Mouse (Mus musculus) limb, embryonic 15.5 days (tissue): ENCODE results near the gene Dhx40. TPM values are rescaled to one million over a fixed set of nuclear protein-coding genes. Genes with fewer than 3 reads are reported as not detected.
A peak's percentile ranks its signal among the peaks of the same experiment; 100 is the strongest.

Source experiments
- ATAC-seq: fragments of 200-750 bp; cut with Nextera tagmentation; 2 replicates; pipeline ENCODE4 v1.8.0; 2017; ENCODE audit warnings: low read depth, moderate TSS enrichment; ENCODE audit not compliant: insufficient number of reproducible peaks, low FRiP score, low TSS enrichment
- H3K27ac ChIP-seq: fragments of 300-500 bp; sonication (generic); 2 replicates; pipeline ENCODE4 v1.5.1; 2015; ENCODE audit warnings: moderate library complexity, mild to moderate bottlenecking, inconsistent platforms
- H3K27me3 ChIP-seq: fragments of 300-500 bp; sonication (generic); 2 replicates; pipeline ENCODE4 v1.6.1; 2015; ENCODE audit warnings: inconsistent platforms
- H3K36me3 ChIP-seq: fragments of 300-500 bp; sonication (generic); 2 replicates; pipeline ENCODE4 v1.6.1; 2015; ENCODE audit warnings: inconsistent platforms
- H3K4me1 ChIP-seq: fragments of 300-500 bp; sonication (generic); 2 replicates; pipeline ENCODE4 v1.6.1; 2015; ENCODE audit warnings: inconsistent platforms
- H3K4me2 ChIP-seq: fragments of 300-500 bp; sonication (generic); 2 replicates; pipeline ENCODE4 v1.6.1; 2015; ENCODE audit warnings: mild to moderate bottlenecking, inconsistent platforms
- H3K4me3 ChIP-seq: fragments of 300-500 bp; sonication (generic); 2 replicates; pipeline ENCODE4 v1.5.1; 2015; ENCODE audit warnings: mild to moderate bottlenecking, inconsistent platforms
- H3K9ac ChIP-seq: fragments of 300-500 bp; sonication (generic); 2 replicates; pipeline ENCODE4 v1.6.1; 2015; ENCODE audit warnings: inconsistent platforms
- H3K9me3 ChIP-seq: fragments of 300-500 bp; sonication (generic); 2 replicates; pipeline ENCODE4 v1.6.1; 2016; ENCODE audit warnings: inconsistent platforms
- WGBS: fragments of 180-500 bp; shearing (Covaris S2); methylation state at CpG from one replicate; pipeline ENCODE4 v1.1.7; 2015; 5-methylcytosine and 5-hydroxymethylcytosine counted together
- polyA plus RNA-seq: library from polyadenylated mRNA; unstranded; fragments of >200 nt; fragmentation: Nextera tagmentation; extraction: Ambion mirVana; gene quantifications from 2 replicates; pipeline ENCODE4 v1.2.1, GENCODE M21; 2015

Gene Dhx40
- polyA plus RNA-seq, 1 experiment from 2014 or later, result 21.4 TPM

DNA sequence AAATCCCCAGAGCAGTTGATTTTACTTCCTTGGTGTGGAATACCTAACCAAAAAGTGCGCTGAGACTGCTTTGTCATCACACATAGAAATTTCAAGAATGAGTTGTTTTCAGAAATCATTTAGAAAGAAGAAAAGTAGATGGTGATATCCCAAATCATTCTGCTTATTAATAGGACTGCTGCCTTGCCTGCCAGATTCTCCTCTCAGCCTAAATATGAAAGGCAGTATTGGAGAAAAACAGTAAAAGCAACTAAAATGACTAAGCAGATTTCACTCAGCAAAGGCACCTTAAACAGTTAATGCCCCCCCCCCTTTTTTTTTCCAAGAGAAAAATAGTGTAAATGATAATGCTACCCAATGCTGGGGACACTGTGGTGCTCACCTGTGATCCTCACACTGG, 48.3 kb downstream of the Dhx40 start:
- H3K9ac ChIP-seq, result no peak overlapping the region
- H3K4me1 ChIP-seq, result peaks cover 10% of the 10 kb centered on the region; the same call in 1 of the 2 replicates
- no peak overlapping the region for H3K4me3 ChIP-seq
- no peaks in the 10 kb centered on the region for H3K36me3 ChIP-seq
- H3K9me3 ChIP-seq, result no peaks in the 10 kb centered on the region
- no peak overlapping the region for H3K27ac ChIP-seq
- 98% methylated on average over 1 of the region's 1 CpGs for WGBS
- no peak for ATAC-seq
- H3K4me2 ChIP-seq, result no peak overlapping the region
- H3K27me3 ChIP-seq, result no peaks in the 10 kb centered on the region

DNA sequence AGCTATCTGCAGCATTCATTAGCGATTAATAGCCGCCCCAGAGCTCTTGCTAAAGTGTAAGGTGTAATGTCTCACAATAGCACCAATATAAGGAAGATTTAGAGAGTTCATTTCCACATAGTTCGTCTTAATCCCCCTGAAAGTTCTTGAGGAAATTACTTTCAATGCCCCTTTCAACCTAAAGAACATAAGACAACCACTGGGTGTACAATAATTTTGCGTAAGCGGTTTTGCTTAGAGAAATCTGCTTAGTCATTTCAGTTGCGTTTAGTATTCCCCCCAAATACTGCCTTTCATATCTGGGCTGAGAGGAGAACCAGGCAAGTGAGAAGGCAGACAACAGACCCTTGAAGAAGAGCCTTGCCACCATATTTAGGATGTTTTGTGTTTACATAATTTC, 49.0 kb downstream of the Dhx40 start:
- Histone ChIP-seq H3K9ac (peak overlapping the region; percentile 88), H3K9me3 (no peaks in the 10 kb centered on the region), H3K4me1 (peaks cover 11% of the 10 kb centered on the region), H3K4me3 (peak overlapping the region; percentile 87), H3K27ac (peak overlapping the region; percentile 98), H3K4me2 (peak overlapping the region; percentile 81), H3K36me3 (0 out of 2 replicates have a peak, but pooled peaks cover 1% of the 10 kb centered on the region), H3K27me3 (no peaks in the 10 kb centered on the region)
- 25% methylated on average over 6 of the region's 6 CpGs for WGBS
- no peak for ATAC-seq

GRCm38 (mm10) chr11:86757480-86758371, 49.8 kb downstream of the Dhx40 start, which contains the start of gene Cltc:
TSS of gene Cltc (minus strand) at chr11:86757565.
- peak; percentile 93 for ATAC-seq
- no peaks in the 10 kb centered on the region for H3K9me3 ChIP-seq
- under 1% methylated on average over 68 of the region's 73 CpGs for WGBS
- H3K4me1 ChIP-seq, result peaks cover 13% of the 10 kb centered on the region
- peak within 1 kb of the TSS; percentile 88 for H3K9ac ChIP-seq
- H3K4me3 ChIP-seq, result peak within 1 kb of the TSS; percentile 87
- no peaks in the 10 kb centered on the region for H3K27me3 ChIP-seq
- H3K27ac ChIP-seq, result peak within 1 kb of the TSS; percentile 98
- 0 out of 2 replicates have a peak, but pooled peaks cover 3% of the 10 kb centered on the region for H3K36me3 ChIP-seq
- H3K4me2 ChIP-seq, result peak within 1 kb of the TSS; percentile 81

- peak overlapping the region; percentile 87 for H3K4me3 ChIP-seq
- H3K9ac ChIP-seq, result peak overlapping the region; percentile 88
- H3K27me3 ChIP-seq, result no peaks in the 10 kb centered on the region
- WGBS, result 1% methylated on average over 18 of the region's 18 CpGs
- peaks cover 13% of the 10 kb centered on the region for H3K4me1 ChIP-seq
- H3K4me2 ChIP-seq, result peak overlapping the region; percentile 81
- H3K27ac ChIP-seq, result peak overlapping the region; percentile 98
- H3K36me3 ChIP-seq, result 0 out of 2 replicates have a peak, but pooled peaks cover 3% of the 10 kb centered on the region
- no peak; the same call in 1 of the 2 replicates for ATAC-seq
- H3K9me3 ChIP-seq, result no peaks in the 10 kb centered on the region
These were observed 50.4 kb downstream of the Dhx40 start for GRCm38 (mm10) chr11:86757142-86757479.

- H3K4me2 ChIP-seq, result peak overlapping the region; percentile 81
- no peaks in the 10 kb centered on the region for H3K9me3 ChIP-seq
- H3K36me3 ChIP-seq, result 0 out of 2 replicates have a peak, but pooled peaks cover 3% of the 10 kb centered on the region
- peak overlapping the region; percentile 88 for H3K9ac ChIP-seq
- H3K27ac ChIP-seq, result peak overlapping the region; percentile 98
- peak overlapping the region; percentile 87 for H3K4me3 ChIP-seq
- no peaks in the 10 kb centered on the region for H3K27me3 ChIP-seq
- peak; percentile 4 for ATAC-seq
- 2% methylated on average over 31 of the region's 31 CpGs for WGBS
- H3K4me1 ChIP-seq, result peaks cover 13% of the 10 kb centered on the region
These were observed 51.1 kb downstream of the Dhx40 start for GRCm38 (mm10) chr11:86756156-86757141.

GRCm38 (mm10) chr11:86752404-86752803, 55.1 kb downstream of the Dhx40 start:
- no peak for ATAC-seq
- Histone ChIP-seq H3K9me3 (no peaks in the 10 kb centered on the region), H3K9ac (no peak overlapping the region), H3K4me2 (no peak overlapping the region), H3K27me3 (no peaks in the 10 kb centered on the region), H3K36me3 (0 out of 2 replicates have a peak, but pooled peaks cover 3% of the 10 kb centered on the region), H3K27ac (no peak overlapping the region), H3K4me1 (peaks cover 13% of the 10 kb centered on the region), H3K4me3 (no peak overlapping the region)

DNA sequence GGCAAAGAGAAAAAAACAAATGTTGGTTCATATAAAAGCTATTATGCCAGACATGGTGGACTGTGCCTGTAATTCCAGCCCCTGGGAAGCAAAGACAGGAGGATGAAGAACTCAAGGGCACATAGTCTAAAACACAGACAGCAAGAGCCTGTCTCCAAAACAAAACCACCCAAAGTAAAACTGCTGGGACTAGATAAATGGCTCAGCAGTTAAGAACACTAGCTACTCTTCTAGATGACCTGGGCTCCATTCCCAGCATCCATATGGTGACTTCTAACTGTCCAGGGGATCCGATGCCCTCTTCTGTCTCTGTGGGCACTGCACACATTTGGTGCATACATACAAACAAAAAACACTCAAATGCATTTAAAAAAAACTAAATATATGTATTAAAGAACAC, 56.5 kb downstream of the Dhx40 start:
- 92% methylated on average over 1 of the region's 1 CpGs for WGBS
- no peak overlapping the region for H3K4me3 ChIP-seq
- ATAC-seq, result no peak

GRCm38 (mm10) chr11:86749776-86750423, 57.6 kb downstream of the Dhx40 start:
- H3K27ac ChIP-seq, result no peak overlapping the region
- ATAC-seq, result no peak
- 0 out of 2 replicates have a peak, but pooled peaks cover 3% of the 10 kb centered on the region for H3K36me3 ChIP-seq
- peaks cover 13% of the 10 kb centered on the region; the same call in 1 of the 2 replicates for H3K4me1 ChIP-seq
- no peak overlapping the region for H3K4me3 ChIP-seq
- H3K27me3 ChIP-seq, result no peaks in the 10 kb centered on the region
- no peaks in the 10 kb centered on the region for H3K9me3 ChIP-seq
- 87% methylated on average over 3 of the region's 3 CpGs for WGBS
- no peak overlapping the region for H3K4me2 ChIP-seq
- no peak overlapping the region for H3K9ac ChIP-seq

More for the DNA sequence above, 56.5 kb downstream of the Dhx40 start:
- peaks cover 11% of the 10 kb centered on the region for H3K4me1 ChIP-seq
- no peaks in the 10 kb centered on the region for H3K27me3 ChIP-seq
- H3K4me2 ChIP-seq, result no peak overlapping the region
- H3K9ac ChIP-seq, result no peak overlapping the region
- no peak overlapping the region for H3K27ac ChIP-seq
- H3K36me3 ChIP-seq, result 0 out of 2 replicates have a peak, but pooled peaks cover 3% of the 10 kb centered on the region
- no peaks in the 10 kb centered on the region for H3K9me3 ChIP-seq

DNA sequence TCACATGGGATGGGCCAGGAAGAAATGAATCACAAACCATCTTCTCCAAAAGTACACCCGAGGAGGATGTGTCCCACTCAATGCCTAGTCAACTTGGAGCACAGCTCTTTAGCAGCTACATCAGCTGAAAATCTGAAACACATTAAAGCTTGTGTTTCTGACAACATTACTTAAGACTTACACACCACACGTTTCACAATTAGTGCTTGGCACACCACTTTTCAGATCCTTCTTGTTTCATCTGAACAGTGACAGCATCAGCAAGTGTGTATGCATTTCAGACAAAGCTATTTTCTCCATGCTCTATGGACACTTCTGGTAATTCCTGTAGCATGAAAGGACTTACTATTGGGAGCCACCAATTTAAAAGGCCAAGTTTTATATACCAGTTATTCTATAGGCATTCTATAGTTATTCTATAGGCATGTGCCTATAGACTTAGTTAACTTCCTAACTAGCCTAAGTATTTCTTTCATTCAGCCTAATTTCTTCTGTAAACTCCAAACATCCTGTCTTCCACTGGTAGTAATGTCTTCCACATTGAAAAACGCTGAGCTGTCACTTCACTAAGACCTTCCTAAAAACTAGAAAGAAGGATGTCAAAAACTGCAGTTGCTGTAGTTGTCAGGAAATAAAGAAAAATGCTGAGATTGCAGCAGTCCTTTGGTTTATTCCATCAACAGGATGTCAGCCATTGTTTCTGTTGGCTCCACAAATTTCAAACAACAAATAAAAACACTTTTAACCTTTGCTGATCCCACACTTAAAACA, 61.7 kb downstream of the Dhx40 start:
- 62% methylated on average over 3 of the region's 3 CpGs for WGBS
- H3K27ac ChIP-seq, result no peak overlapping the region
- ATAC-seq, result no peak

DNA sequence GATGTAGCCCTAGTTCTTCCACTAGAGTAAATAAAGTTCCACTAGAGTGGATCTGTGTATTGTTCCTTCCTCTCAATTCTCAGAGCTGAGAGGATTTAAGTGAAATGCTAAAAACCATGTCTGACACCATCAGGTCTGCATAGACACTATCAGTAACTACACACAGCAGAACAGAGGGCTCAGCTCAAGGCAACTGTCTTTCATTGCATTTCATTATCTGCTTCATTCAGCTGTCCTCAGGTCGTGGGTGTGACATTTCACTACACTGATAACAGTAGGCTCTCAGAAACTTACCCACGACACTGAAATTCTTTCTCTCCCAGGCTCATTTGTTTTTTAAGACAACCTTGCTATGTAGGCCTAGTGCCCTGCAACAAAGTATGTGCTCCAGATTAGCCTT, 64.9 kb downstream of the Dhx40 start:
- 66% methylated on average over 2 of the region's 2 CpGs for WGBS
- no peak for ATAC-seq
- H3K36me3 ChIP-seq, result no peaks in the 10 kb centered on the region
- no peak overlapping the region for H3K9ac ChIP-seq
- H3K27me3 ChIP-seq, result no peaks in the 10 kb centered on the region
- H3K4me2 ChIP-seq, result no peak overlapping the region
- H3K4me1 ChIP-seq, result peaks cover 12% of the 10 kb centered on the region; the same call in 1 of the 2 replicates
- no peaks in the 10 kb centered on the region for H3K9me3 ChIP-seq
- H3K27ac ChIP-seq, result no peak overlapping the region
- no peak overlapping the region for H3K4me3 ChIP-seq

More for the DNA sequence above, 61.7 kb downstream of the Dhx40 start:
- Histone ChIP-seq H3K4me2 (no peak overlapping the region), H3K9ac (no peak overlapping the region), H3K27me3 (no peaks in the 10 kb centered on the region), H3K4me3 (no peak overlapping the region), H3K36me3 (no peaks in the 10 kb centered on the region), H3K9me3 (no peaks in the 10 kb centered on the region), H3K4me1 (peaks cover 12% of the 10 kb centered on the region; the same call in 1 of the 2 replicates)
